Mouse (Mus musculus) adrenal gland, adult (tissue): ENCODE measurements around the gene Nipa1.

ENCODE experiments used
- DNase-seq, 2 experiments: peaks; one replicate each; pipeline ENCODE4 v3.0.0; 2022 to 2023; ENCODE audit warnings: low spot score in 1 of 2; ENCODE audit not compliant: inconsistent age in 2 of 2

The Nipa1 gene

GRCm38 (mm10) chr7:56010318-56011017 is 9.3 kb downstream of the Nipa1 start:
- peak in 1 of 2 experiments; percentile 45 for DNase-seq

GRCm38 (mm10) chr7:55998997-55999396 is 20.8 kb downstream of the Nipa1 start:
- DNase-seq, result no peak

GRCm38 (mm10) chr7:55995013-55995412 is 24.7 kb downstream of the Nipa1 start:
- peak in 1 of 2 experiments; percentile 30 for DNase-seq

- DNase-seq, result no peak
Observed at GRCm38 (mm10) chr7:55991858-55992257, 27.9 kb downstream of the Nipa1 start.

- DNase-seq, result no peak
Observed at GRCm38 (mm10) chr7:55991129-55991528, 28.6 kb downstream of the Nipa1 start.

- peak; percentile 67 to 92 for DNase-seq
Observed at GRCm38 (mm10) chr7:55986526-55987214, 33.1 kb downstream of the Nipa1 start.

- no peak for DNase-seq
Observed at GRCm38 (mm10) chr7:55984754-55985153, 35.0 kb downstream of the Nipa1 start.

- DNase-seq, result no peak
Observed at GRCm38 (mm10) chr7:55983107-55983506, 36.6 kb downstream of the Nipa1 start.

- DNase-seq, result no peak
Observed at GRCm38 (mm10) chr7:55982010-55982700, 37.6 kb downstream of the Nipa1 start.

GRCm38 (mm10) chr7:55981511-55981910 is 38.2 kb downstream of the Nipa1 start:
- DNase-seq, result no peak

- DNase-seq, result no peak
Observed at GRCm38 (mm10) chr7:55974429-55974828, 45.3 kb downstream of the Nipa1 start.

GRCm38 (mm10) chr7:55969415-55969814 is 50.3 kb downstream of the Nipa1 start:
- no peak for DNase-seq

- DNase-seq, result no peak
Observed at GRCm38 (mm10) chr7:55968258-55968901, 51.4 kb downstream of the Nipa1 start.

- no peak for DNase-seq
Observed at GRCm38 (mm10) chr7:55966866-55967460, 52.8 kb downstream of the Nipa1 start.

GRCm38 (mm10) chr7:55962004-55962908 is 57.5 kb downstream of the Nipa1 start, which contains the start of gene Nipa2:
Gene Nipa2, minus strand, starts transcription at chr7:55962476.
- DNase-seq, result peak; percentile 94 to 98

GRCm38 (mm10) chr7:55960506-55960905 is 59.2 kb downstream of the Nipa1 start:
- no peak for DNase-seq

GRCm38 (mm10) chr7:55959801-55960200 is 60.0 kb downstream of the Nipa1 start:
- no peak for DNase-seq

GRCm38 (mm10) chr7:55957916-55958315 is 61.8 kb downstream of the Nipa1 start:
- peak; percentile 35 to 67 for DNase-seq

GRCm38 (mm10) chr7:55957178-55957577 is 62.6 kb downstream of the Nipa1 start:
- DNase-seq, result no peak

- no peak for DNase-seq
Observed at GRCm38 (mm10) chr7:55956054-55956453, 63.7 kb downstream of the Nipa1 start.
